Mouse (Mus musculus) midbrain, postnatal 0 days (tissue): ENCODE measurements at regions not wholly inside any gene's neighbourhood (a gene's known extent, or its start where the extent isn't known, plus 50 kb on each side); places are given as distances from the start of the nearest gene placed in this dataset.

ENCODE experiments used
- ATAC-seq: fragments of 200-750 bp; cut with Nextera tagmentation; 2 replicates; pipeline ENCODE4 v1.8.0; 2017; ENCODE audit warnings: moderate number of reproducible peaks, mild to moderate bottlenecking, moderate TSS enrichment, moderate library complexity; ENCODE audit not compliant: low FRiP score
- DNase-seq: peaks from one replicate; pipeline ENCODE4 v3.0.0-alpha.2; 2015; ENCODE audit warnings: low spot score
- H3K27ac ChIP-seq: fragments of 300-500 bp; sonication (generic); 2 replicates; pipeline ENCODE4 v1.5.1; 2014; ENCODE audit warnings: low read depth, mild to moderate bottlenecking, low read length, mixed read lengths
- H3K27me3 ChIP-seq: fragments of 300-500 bp; sonication (generic); 2 replicates; pipeline ENCODE4 v1.6.1; 2014; ENCODE audit warnings: low read length, control low read depth, mixed read lengths; ENCODE audit not compliant: insufficient read depth
- H3K36me3 ChIP-seq: fragments of 300-500 bp; sonication (generic); 2 replicates; pipeline ENCODE4 v1.6.1; 2014; ENCODE audit warnings: low read length, control low read depth, mixed read lengths; ENCODE audit not compliant: insufficient read depth
- H3K4me1 ChIP-seq: fragments of 300-500 bp; sonication (generic); 2 replicates; pipeline ENCODE4 v1.6.1; 2014; ENCODE audit warnings: mild to moderate bottlenecking, control low read depth, antibody characterized with exemption, low read length, mixed read lengths; ENCODE audit not compliant: insufficient read depth
- H3K4me2 ChIP-seq: fragments of 300-500 bp; sonication (generic); 2 replicates; pipeline ENCODE4 v1.6.1; 2014; ENCODE audit warnings: low read depth, mild to moderate bottlenecking, low read length, mixed read lengths; ENCODE audit not compliant: poor library complexity, severe bottlenecking
- H3K4me3 ChIP-seq: fragments of 300-500 bp; sonication (generic); 2 replicates; pipeline ENCODE4 v1.5.1; 2014; ENCODE audit warnings: low read depth, mild to moderate bottlenecking, low read length, moderate library complexity
- H3K9ac ChIP-seq: fragments of 300-500 bp; sonication (generic); replicated peaks from 2 replicates; pipeline ENCODE4 v1.6.1; 2014; ENCODE audit warnings: mild to moderate bottlenecking, low read length, moderate library complexity, mixed read lengths; ENCODE audit not compliant: poor library complexity, severe bottlenecking
- H3K9me3 ChIP-seq: fragments of 300-500 bp; sonication (generic); 2 replicates; pipeline ENCODE4 v1.6.1; 2016; ENCODE audit warnings: low read length, control low read depth
- CTCF ChIP-seq: IDR thresholded peaks from 2 replicates; pipeline ENCODE4 v1.5.1; 2016; ENCODE audit warnings: antibody characterized with exemption, mild to moderate bottlenecking
- WGBS: fragments of 180-500 bp; shearing (Covaris S2); extraction: QIAGEN DNeasy Blood & Tissue Kit; methylation state at CpG from one replicate; pipeline ENCODE4 v1.1.7; 2014; 5-methylcytosine and 5-hydroxymethylcytosine counted together

DNA sequence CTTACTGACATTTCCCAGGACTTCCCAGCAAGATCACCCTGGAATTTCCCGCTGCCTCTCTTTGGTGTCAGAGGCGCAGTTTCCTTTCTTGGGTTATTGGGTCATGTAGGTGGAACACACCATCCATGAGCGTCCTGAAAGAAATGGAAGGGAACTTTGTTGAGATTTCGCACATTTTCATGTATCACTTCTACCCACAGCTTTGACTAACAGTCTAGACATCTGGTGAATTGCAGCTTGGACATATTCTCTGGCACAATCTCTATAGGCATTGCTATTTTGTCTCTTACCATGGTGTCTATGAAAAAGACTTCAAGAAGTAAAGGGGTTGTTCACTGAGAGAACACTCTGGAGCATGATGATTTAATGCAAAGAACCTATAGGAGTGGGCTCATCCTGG is 86.7 kb upstream of the Zfp827 start:
- 91% methylated on average over 4 of the region's 4 CpGs for WGBS
- no peak overlapping the region for H3K27ac ChIP-seq
- no peaks in the 10 kb centered on the region for H3K9me3 ChIP-seq
- no peaks in the 10 kb centered on the region for H3K4me1 ChIP-seq
- H3K36me3 ChIP-seq: no peaks in the 10 kb centered on the region
- no peaks in the 10 kb centered on the region for H3K27me3 ChIP-seq
- H3K4me2 ChIP-seq: no peak overlapping the region
- ATAC-seq: no peak
- TF ChIP-seq CTCF: no peak
- no peak overlapping the region for H3K4me3 ChIP-seq
- H3K9ac ChIP-seq: no peak overlapping the region
- DNase-seq: no peak

DNA sequence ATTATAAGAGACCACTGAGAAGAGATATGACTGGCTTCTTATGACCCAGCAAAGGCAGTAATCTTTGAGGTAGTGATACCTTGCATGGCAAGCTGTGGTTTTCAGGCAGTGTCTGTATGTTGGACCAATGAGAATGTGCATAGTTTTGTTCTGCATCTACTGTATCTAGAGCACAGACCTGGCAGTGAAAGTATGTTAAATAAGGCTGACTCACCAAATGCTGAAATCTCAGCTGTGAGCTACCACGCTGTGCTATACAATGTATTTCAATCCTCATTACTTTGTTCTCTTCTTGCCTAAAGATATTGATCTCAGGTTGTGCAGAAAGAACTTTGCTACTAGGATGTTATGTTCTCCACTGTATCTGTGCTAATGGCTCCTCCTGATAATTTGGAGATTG is 83.9 kb upstream of the Zfp827 start:
- H3K36me3 ChIP-seq: no peaks in the 10 kb centered on the region
- no peak for ATAC-seq
- no peak overlapping the region for H3K27ac ChIP-seq
- no peak overlapping the region for H3K4me3 ChIP-seq
- DNase-seq: no peak
- no peak overlapping the region for H3K4me2 ChIP-seq
- no peaks in the 10 kb centered on the region for H3K27me3 ChIP-seq
- no peak for TF ChIP-seq CTCF
- no peak overlapping the region for H3K9ac ChIP-seq
- WGBS: 91% methylated on average over 1 of the region's 1 CpGs
- H3K4me1 ChIP-seq: no peaks in the 10 kb centered on the region
- no peaks in the 10 kb centered on the region for H3K9me3 ChIP-seq

DNA sequence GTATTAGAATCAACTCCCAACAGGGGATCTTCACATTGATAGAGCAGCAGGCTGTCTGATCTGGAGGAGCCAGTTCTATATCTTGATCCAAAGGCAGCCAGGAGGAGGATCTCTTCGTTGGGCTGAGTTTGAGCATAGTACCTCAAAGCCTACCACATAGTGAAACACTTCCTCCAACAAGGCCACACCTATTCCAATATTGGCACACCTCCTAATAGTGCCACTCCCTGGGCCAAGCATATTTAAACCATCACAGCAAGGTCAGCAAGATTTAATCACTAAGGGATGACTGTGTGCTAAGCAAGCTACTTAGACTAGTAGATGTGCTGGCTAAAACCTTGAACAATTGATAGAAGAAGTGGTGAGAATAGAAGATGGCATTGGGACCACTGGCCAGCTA is 82.6 kb upstream of the Zfp827 start:
- Histone ChIP-seq H3K36me3 (no peaks in the 10 kb centered on the region), H3K4me2 (no peak overlapping the region), H3K27ac (no peak overlapping the region), H3K4me1 (no peaks in the 10 kb centered on the region), H3K9me3 (no peaks in the 10 kb centered on the region), H3K9ac (no peak overlapping the region), H3K27me3 (no peaks in the 10 kb centered on the region), H3K4me3 (no peak overlapping the region)
- WGBS: 47% methylated on average over 1 of the region's 1 CpGs
- ATAC-seq: no peak
- no peak for DNase-seq
- no peak for TF ChIP-seq CTCF

DNA sequence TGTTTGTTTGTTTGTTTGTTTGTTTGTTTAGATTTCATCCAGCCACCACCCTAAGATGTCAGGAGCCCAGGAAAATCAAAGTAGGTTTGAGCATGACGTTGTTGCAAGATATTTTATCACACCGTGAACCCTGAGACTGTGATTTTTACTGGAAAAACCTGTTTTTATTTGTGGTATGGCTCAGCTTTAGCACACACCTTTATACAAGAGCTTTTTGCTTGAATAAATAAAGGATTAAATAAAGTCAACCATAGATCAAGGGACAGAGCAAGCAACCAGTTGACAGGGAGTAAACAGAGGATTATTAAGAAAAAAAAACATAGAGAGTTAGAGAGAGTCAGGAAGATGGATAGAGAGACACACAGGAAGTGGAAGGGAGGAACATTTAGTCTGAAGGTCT is 82.2 kb upstream of the Zfp827 start:
- ATAC-seq (no peak), DNase-seq (no peak)
- no peak overlapping the region for H3K9ac ChIP-seq
- no peak for TF ChIP-seq CTCF
- H3K36me3 ChIP-seq: no peaks in the 10 kb centered on the region
- 93% methylated on average over 2 of the region's 2 CpGs for whole genome bisulfite sequencing
- H3K4me2 ChIP-seq: no peak overlapping the region
- no peak overlapping the region for H3K4me3 ChIP-seq
- H3K27ac ChIP-seq: no peak overlapping the region
- no peaks in the 10 kb centered on the region for H3K9me3 ChIP-seq
- no peaks in the 10 kb centered on the region for H3K27me3 ChIP-seq
- H3K4me1 ChIP-seq: no peaks in the 10 kb centered on the region

DNA sequence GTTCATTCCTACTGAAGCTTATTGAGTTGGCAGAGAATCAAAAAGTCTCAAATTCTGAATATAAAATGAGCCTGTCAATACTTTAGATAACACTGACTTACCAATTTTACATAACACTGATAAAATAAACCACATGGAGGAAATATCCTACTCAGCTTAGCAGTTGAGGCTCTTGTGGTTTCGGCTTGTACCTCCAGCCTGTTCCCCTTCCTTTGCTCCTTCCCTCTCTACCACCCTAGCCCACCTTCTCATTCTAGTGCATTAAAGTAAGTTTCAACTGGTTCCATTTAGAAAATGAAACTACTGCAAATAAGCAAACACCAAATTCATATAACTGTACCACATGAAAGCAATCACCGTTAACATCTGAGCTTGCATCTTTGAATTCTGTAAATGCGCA is 53.2 kb upstream of the Zfp827 start:
- WGBS: 99% methylated on average over 3 of the region's 3 CpGs
- Histone ChIP-seq H3K27ac (no peak overlapping the region), H3K4me1 (no peaks in the 10 kb centered on the region), H3K9me3 (no peaks in the 10 kb centered on the region), H3K27me3 (no peaks in the 10 kb centered on the region), H3K9ac (no peak overlapping the region), H3K4me2 (no peak overlapping the region), H3K36me3 (no peaks in the 10 kb centered on the region), H3K4me3 (no peak overlapping the region)
- ATAC-seq (no peak), DNase-seq (no peak)
- TF ChIP-seq CTCF: no peak
